Mouse (Mus musculus): ENCODE measurements around the gene Nup98.

The Nup98 gene

GRCm38 (mm10) chr7:102229814-102230213, 19.8 kb upstream of the Nup98 start:
- no peak for DNase-seq (ENCODE audit: low spot score)

DNA sequence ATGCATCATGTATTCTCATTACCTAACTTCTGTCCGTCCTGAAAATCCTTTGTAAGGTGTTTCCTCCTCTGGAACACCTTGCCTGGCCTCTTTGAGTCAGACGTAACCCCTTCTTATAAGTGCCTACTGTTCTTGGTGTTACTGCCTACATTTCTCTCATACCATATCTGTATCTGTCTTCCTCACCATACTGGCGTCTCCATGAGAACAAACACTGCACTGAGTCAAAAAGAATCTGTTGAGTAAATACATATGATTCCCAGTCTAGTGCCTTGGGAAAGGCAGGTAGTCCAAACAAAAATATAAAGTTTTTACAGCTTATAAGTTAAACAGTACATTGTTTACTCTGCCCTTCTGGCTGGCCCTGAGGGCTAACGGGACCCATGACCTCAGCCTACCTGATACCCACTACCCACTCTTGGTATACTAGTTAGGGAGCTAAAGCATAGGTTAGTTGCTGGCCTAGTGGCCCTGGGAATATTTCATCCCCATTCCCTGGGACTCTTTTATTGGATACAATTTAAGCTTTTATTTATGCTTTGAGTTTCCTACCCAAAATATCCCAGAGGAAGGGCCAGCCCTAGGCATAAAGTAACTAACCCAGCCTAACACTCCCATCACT, 18.2 kb upstream of the Nup98 start:
- DNase-seq (ENCODE audit: low spot score) = no peak

DNA sequence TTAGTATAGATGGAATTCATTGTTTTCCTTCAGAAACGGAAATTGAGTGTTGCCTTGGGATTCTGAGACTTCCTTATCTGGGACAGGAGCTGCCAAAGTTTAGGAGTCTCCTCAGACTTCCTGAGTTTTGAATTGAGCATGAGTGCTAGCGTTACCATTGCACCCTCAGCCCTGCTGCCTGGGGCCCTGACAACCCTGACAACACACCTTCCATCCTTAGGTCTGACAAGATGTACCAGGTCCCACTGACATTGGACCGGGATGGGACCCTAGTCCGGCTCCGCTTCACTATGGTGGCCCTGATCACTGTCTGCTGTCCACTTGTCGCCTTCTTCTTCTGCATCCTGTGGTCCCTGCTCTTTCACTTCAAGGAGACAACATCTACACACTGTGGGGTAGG, 16.1 kb upstream of the Nup98 start:
- DNase-seq (ENCODE audit: low spot score) = no peak

- no peak for DNase-seq (ENCODE audit: low spot score)
Observed at GRCm38 (mm10) chr7:102223883-102224738, 14.1 kb upstream of the Nup98 start.

DNA sequence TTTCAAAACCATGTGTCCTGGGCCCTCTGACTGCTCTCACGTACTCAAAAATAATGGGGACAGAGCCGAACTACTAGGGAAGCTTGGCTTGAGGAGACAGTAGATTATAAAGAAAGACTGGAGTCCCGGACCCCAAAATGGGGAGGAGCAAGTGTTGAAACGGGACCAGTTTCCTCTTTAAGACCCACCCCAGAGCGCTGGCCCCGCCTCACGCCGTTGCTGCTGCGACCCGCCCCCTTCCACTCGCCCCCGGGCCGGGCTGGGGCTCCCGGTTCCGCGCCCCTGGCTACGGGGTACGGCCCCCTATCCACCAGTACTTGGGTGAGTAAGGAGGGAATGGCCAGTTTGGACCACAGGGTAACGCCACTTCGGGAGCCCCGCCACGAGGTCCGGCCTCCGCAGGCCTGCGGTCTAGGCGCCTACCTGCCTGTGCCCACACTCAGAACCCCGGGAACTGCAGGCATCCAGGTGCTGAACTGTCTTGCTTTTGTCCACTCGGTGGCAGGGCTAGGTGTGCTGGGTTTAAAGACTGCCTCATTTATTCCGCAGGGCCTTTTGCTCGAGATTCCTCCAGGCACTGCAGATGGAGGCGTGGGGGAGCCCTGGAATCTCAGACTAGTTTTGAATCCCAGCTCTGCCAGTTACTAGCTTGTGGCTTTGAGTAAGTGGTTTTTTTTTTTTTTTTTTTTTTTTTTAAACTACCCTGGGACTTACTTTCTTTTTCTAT, 13.0 kb upstream of the Nup98 start:
- peak; percentile 41 for DNase-seq (ENCODE audit: low spot score)

DNA sequence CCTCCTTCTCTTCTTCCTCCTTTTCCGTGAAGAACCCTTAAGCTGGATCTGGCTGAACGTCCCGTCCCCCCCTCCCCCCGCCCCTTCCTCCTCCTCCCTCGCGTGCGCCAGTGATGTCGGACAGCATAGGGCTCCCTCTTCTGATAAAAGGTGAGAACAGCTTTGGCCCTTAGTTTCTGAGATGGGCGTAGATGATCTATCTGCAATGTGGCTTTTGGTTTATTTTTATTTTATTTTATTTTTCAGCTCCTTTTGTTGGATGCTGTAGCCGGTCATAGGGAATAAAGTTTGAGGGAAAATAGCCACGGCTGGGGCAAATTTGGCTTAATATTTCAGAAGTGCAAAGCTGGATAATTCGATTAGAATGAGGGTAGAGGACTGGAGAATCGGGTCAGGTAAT, 12.4 kb upstream of the Nup98 start:
- no peak for DNase-seq (ENCODE audit: low spot score)

GRCm38 (mm10) chr7:102221899-102222298, 11.9 kb upstream of the Nup98 start:
- DNase-seq (ENCODE audit: low spot score) = no peak

DNA sequence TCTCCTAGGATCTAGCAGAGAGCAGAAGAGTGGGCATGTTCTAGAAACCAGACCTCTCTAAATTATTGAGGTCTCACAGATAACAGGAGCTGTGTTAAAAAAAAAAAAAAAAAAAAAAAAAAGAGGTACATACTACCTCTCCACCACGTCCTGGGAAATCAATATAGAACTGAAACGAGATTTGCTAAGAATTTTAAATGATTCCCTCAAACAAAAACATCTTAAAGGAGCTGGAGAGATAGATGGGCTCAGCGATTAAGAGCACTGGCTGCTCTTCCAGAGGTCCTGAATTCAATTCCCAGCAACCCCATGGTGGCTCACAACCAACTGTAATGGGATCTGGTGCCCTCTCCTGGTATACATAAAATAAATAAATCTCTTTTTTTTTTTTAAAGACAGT, 1.1 kb upstream of the Nup98 start:
- no peak for DNase-seq (ENCODE audit: low spot score)

- DNase-seq (ENCODE audit: low spot score) = no peak
Observed at GRCm38 (mm10) chr7:102208806-102209363, 1.1 kb downstream of the Nup98 start.

GRCm38 (mm10) chr7:102205646-102206045, 4.3 kb downstream of the Nup98 start:
- no peak for DNase-seq (ENCODE audit: low spot score)

- DNase-seq (ENCODE audit: low spot score) = no peak
Observed at GRCm38 (mm10) chr7:102204296-102204857, 5.6 kb downstream of the Nup98 start.

DNA sequence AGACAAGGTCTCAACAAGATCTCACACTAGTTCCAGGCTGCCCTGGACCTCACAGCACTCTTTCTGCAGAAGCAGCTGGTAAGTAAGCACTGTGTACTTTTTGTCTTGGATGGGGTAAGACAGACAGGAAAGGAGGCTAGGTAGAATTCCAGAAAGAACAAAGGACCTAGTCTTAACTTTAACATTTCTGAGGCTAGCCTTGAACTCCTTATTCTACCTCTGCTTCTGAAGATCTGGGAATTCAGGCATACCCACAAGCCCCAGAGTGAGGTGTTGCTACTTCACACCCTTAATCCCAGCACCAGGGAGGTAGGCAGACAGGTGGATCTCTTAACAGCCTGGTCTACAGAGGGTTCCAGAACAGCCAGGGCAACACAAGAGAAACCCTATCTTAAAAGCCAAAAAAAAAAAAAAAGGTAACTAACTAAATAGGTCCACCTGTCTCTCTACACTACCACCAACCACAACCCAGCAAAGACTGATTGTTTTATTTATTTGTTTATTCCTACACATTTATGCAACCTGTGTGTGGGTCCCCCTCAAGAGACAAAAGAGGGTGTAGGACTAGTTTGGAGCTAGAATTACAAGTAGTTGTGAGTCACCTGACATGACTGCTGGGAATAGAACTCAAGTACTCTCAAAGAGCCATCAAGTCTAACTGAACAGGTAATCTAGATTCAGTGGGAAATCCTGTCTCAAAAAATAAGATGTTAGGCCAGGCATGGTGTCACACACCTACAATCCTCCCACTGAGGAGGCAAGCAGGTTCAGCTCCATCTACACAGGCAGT, 8.8 kb downstream of the Nup98 start:
- no peak for DNase-seq (ENCODE audit: low spot score)

DNA sequence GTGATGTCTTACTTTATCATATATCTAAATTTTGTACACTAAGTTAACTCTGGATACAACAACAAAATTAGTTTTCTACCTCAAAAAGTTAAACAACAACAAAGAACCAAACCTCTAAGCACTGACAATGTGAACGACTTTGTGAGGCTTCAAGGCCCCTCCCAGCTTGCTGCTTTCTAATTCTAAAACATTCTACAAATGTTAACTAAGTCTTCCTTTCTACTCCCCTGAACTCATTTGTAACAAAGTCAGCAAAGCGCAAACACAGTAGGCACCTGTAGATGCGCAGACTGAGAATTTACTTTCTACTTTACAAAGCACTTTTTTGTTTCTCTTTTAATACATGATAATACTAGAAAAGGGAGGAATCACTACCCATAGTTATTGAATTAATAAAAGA, 9.4 kb downstream of the Nup98 start:
- no peak for DNase-seq (ENCODE audit: low spot score)

DNA sequence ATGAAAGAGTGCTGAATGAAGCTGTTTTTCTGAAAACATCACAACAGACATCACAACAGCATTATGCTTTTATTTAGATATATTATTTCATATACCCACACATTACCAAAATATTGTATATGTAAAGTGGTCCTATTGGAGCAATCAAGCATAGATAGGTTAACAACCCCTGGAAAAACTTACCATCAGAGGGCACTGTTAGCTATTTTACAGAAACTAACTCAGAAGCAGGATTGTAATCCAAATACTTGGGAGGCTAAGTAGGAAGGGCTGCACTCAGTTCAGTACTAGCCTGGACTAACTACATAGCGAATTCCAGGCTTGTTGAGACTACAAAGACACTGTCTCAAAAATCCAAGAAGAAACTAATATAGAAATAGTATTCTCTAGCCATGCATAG, 17.6 kb downstream of the Nup98 start:
- DNase-seq (ENCODE audit: low spot score) = no peak

GRCm38 (mm10) chr7:102183849-102184248, 26.1 kb downstream of the Nup98 start:
- DNase-seq (ENCODE audit: low spot score) = no peak

GRCm38 (mm10) chr7:102170300-102170699, 39.7 kb downstream of the Nup98 start:
- DNase-seq (ENCODE audit: low spot score) = no peak

DNA sequence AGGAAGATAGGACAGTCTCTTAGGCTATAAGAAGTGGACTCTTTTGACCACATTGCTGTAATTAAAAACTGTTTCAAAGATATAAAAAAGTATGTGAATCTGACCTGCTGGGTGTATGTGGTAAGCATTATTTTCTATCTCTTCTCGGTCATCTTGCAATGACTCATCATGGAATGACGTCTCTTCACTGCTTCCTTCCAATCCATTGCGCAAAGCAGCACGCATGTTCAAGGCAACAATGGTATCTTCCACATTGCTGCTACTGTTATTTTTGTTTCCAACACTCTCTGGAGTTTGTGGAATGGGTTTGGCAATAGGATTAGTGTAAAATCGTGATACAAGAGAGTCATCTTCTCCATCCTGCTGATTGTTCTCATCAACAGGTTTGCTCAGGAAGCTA, 56.3 kb downstream of the Nup98 start:
- no peak for DNase-seq (ENCODE audit: low spot score)

GRCm38 (mm10) chr7:102137898-102138297, 72.1 kb downstream of the Nup98 start:
- no peak for DNase-seq (ENCODE audit: low spot score)

DNA sequence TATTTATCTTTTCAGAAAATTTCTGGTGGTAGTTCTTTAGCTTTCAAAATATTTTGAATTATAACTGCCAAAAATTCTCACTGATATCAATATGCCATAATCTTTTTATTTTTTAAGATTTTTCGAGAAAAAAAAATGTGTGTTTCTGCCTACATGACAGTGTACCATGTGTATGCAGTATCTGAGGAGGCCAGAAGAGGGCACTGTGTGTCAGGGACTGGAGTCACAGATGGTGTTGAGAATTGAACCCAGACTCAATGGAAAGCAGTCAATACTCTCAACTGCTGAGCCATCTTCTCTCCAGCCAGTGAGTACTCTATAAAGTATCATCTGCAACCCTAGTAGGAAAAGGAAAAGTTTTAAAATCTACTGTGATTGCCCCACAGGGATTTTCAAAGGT, 72.5 kb downstream of the Nup98 start:
- DNase-seq (ENCODE audit: low spot score) = no peak

- DNase-seq (ENCODE audit: low spot score) = no peak
Observed at GRCm38 (mm10) chr7:102132395-102132794, 77.6 kb downstream of the Nup98 start.

DNA sequence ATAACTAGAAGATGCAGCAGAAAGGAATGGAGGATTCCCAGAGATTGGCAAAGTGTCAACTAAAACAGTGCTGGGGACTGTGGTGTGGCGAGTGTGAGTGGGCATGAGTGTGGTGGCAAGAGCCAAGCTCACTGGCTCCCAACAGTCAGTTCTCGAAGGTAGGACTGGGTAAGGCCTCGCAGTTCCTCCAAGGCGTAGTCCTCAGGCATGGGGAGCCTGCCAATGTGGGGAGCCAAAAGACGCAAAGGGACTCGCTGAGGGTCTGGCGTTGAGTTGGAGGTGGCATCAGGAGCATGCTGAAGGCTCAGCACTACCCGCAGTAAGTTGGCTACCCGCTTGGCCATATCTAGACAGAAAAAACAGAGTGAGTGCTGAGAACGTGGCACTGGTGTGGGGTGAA, 89.7 kb downstream of the Nup98 start:
- no peak for DNase-seq (ENCODE audit: low spot score)

- DNase-seq (ENCODE audit: low spot score) = no peak
Observed at GRCm38 (mm10) chr7:102117382-102117781, 92.6 kb downstream of the Nup98 start.
